Mouse (Mus musculus) MEL (cell line): Measurements from ENCODE around the gene Serp1.

ENCODE experiments used
- CHD1 ChIP-seq: IDR thresholded peaks from 2 replicates; pipeline ENCODE4 v1.6.1; 2012; ENCODE audit warnings: low read depth, mild to moderate bottlenecking, inconsistent platforms, low read length, improper control_type of control experiment
- CTCF ChIP-seq, 3 experiments: IDR thresholded peaks in 2 of 3; conservative IDR thresholded peaks in 1 of 3; 2 replicates each; pipeline ENCODE4 v1.5.1; 2011 to 2012; ENCODE audit warnings: low read length in 3 of 3, low read depth in 2 of 3, mild to moderate bottlenecking in 2 of 3, improper control_type of control experiment in 1 of 3, inconsistent platforms in 1 of 3, mixed read lengths in 1 of 3, moderate library complexity in 1 of 3; ENCODE audit not compliant: control insufficient read depth in 1 of 3, insufficient read depth in 1 of 3, poor library complexity in 1 of 3, severe bottlenecking in 1 of 3
- EP300 ChIP-seq, 2 experiments: IDR thresholded peaks; 2 replicates each; pipeline ENCODE4 v1.6.1; 2011; ENCODE audit warnings: improper control_type of control experiment in 2 of 2, low read length in 2 of 2, low read depth in 1 of 2, mild to moderate bottlenecking in 1 of 2
- KAT2A ChIP-seq: conservative IDR thresholded peaks from 2 replicates; pipeline ENCODE4 v1.6.1; 2012; ENCODE audit warnings: low read depth, low read length, improper control_type of control experiment, inconsistent platforms
- MYB ChIP-seq: IDR thresholded peaks from 2 replicates; pipeline ENCODE4 v1.6.1; 2011; ENCODE audit warnings: mild to moderate bottlenecking, low read depth, low read length, improper control_type of control experiment
- NRF1 ChIP-seq: IDR thresholded peaks from 2 replicates; pipeline ENCODE4 v1.6.1; 2014; ENCODE audit warnings: low read depth, mild to moderate bottlenecking, inconsistent platforms, low read length, improper control_type of control experiment, moderate library complexity; ENCODE audit not compliant: poor library complexity, insufficient read depth, severe bottlenecking
- POLR2A ChIP-seq, 2 experiments: IDR thresholded peaks; 2 replicates each; pipeline ENCODE4 v1.6.1; 2011 to 2012; ENCODE audit warnings: low read length in 2 of 2, mild to moderate bottlenecking in 2 of 2, control low read depth in 1 of 2, improper control_type of control experiment in 1 of 2, low read depth in 1 of 2, moderate library complexity in 1 of 2; ENCODE audit not compliant: control insufficient read depth in 1 of 2, insufficient read depth in 1 of 2, poor library complexity in 1 of 2
- POLR2AphosphoS2 ChIP-seq: IDR thresholded peaks from 2 replicates; pipeline ENCODE4 v1.6.1; 2011; ENCODE audit warnings: low read length, improper control_type of control experiment
- RAD21 ChIP-seq: IDR thresholded peaks from 2 replicates; pipeline ENCODE4 v1.6.1; 2011; ENCODE audit warnings: mild to moderate bottlenecking, low read depth, low read length, improper control_type of control experiment
- SMC3 ChIP-seq: IDR thresholded peaks from 2 replicates; pipeline ENCODE4 v1.6.1; 2011; ENCODE audit warnings: low read depth, low read length, improper control_type of control experiment
- ZC3H11A ChIP-seq: IDR thresholded peaks from 2 replicates; pipeline ENCODE4 v1.6.1; 2012; ENCODE audit warnings: low read depth, mild to moderate bottlenecking, inconsistent platforms, low read length, improper control_type of control experiment
- ZNF384 ChIP-seq: IDR thresholded peaks from 2 replicates; pipeline ENCODE4 v1.6.1; 2012; ENCODE audit warnings: low read depth, mild to moderate bottlenecking, inconsistent platforms, low read length, improper control_type of control experiment

DNA sequence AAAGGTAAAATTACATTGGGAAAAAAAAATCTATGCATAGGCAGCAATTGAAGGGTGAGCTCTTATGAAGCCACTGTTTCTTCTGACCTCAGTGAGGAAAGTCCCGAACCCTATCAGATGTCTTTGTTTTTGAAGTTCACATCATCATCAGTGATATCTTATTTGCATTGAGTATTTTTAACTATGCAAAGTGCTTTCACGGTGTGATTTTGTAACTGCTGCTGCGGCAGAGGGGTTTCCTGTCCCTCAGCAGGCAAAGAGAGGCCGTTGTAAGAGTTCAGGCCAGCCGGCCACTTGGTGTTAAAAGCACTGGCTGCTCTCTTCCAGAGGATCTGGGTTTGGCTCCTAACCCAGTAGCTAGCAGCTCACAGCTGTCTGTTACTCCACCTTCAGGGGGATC is 8.4 kb downstream of the Serp1 start:
- TF ChIP-seq CTCF (IDR thresholded peaks at IDR 0.05 in 2 of 3, conservative IDR thresholded peaks at IDR 0.05 in 1 of 3; ENCODE audit: control insufficient read depth in 1 of 3, insufficient read depth in 1 of 3, low read depth in 2 of 3, low read length in 3 of 3, poor library complexity in 1 of 3, severe bottlenecking in 1 of 3), result no peak
- TF ChIP-seq KAT2A, result no peak
- TF ChIP-seq MYB, result no peak
- TF ChIP-seq CHD1, result no peak
- no peak for TF ChIP-seq ZC3H11A
- no peak for TF ChIP-seq EP300 (IDR thresholded peaks at IDR 0.05; ENCODE audit: low read depth in 1 of 2, low read length in 2 of 2)
- no peak for TF ChIP-seq RAD21
- no peak for TF ChIP-seq ZNF384
- TF ChIP-seq SMC3, result no peak
- no peak for TF ChIP-seq POLR2AphosphoS2
- no peak for TF ChIP-seq POLR2A (IDR thresholded peaks at IDR 0.05; ENCODE audit: control insufficient read depth in 1 of 2, insufficient read depth in 1 of 2, low read depth in 1 of 2, low read length in 2 of 2, poor library complexity in 1 of 2)
- no peak for TF ChIP-seq NRF1
